16 mouse cellular contexts compared by ENCODE assay signal in the genomic region with DNA sequence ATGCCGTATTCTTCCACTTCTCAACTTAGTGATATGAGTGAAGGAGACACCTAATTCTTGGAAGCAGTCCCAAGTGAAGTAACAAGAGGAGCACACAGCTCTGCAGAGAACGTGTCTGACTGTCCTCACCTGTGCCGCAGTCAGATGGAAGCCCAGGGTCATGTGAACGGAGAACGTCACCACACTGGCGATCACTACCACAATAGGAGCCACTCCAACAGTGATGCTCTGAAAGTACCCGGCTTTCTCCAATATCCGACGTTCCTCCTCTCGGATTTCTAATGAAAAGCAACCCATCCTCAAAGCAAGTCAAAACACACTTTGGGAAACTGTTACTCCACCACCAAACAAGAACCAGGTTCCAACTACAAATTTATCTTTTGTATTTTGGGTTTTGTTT.
"Had no signal": no experiment of that assay in that cellular context is flagged by ENCODE, and none has a peak within 500 bp of the region (broad histone marks: within the 10 kb centered on the region; RNA-seq: fewer than 3 reads in every experiment).

No protein-coding gene starts in this region.

- H3K4me1 ChIP-seq: neural tube, embryonic 13.5 days; neural tube, embryonic 15.5 days; stomach, embryonic 15.5 days had no signal

- DNase-seq: retina, postnatal 1 day; right cerebral cortex, adult 18-20 months; right cerebral cortex, postnatal 14 days; right cerebral cortex, postnatal 25 days; right cerebral cortex, postnatal 4 days; spleen, adult 18-20 months; thymus, adult 18-20 months; thymus, adult 2 months; thymus, postnatal 14 days; thymus, postnatal 25 days; thymus, postnatal 36 days; thymus, postnatal 4 days had no signal

- H3K4me3 ChIP-seq: neural tube, embryonic 13.5 days; neural tube, embryonic 15.5 days; stomach, embryonic 15.5 days had no signal

- H3K27me3 ChIP-seq: neural tube, embryonic 13.5 days; neural tube, embryonic 15.5 days; stomach, embryonic 15.5 days had no signal

- H3K27ac ChIP-seq: neural tube, embryonic 13.5 days; neural tube, embryonic 15.5 days; stomach, embryonic 15.5 days; stomach, postnatal 0 days had no signal

- H3K9me3 ChIP-seq: neural tube, embryonic 13.5 days; neural tube, embryonic 15.5 days; stomach, embryonic 15.5 days had no signal

- H3K9ac ChIP-seq: neural tube, embryonic 13.5 days; neural tube, embryonic 15.5 days; stomach, embryonic 15.5 days had no signal
